Mouse (Mus musculus): ENCODE data around the gene Pla2g3.

The Pla2g3 gene

DNA sequence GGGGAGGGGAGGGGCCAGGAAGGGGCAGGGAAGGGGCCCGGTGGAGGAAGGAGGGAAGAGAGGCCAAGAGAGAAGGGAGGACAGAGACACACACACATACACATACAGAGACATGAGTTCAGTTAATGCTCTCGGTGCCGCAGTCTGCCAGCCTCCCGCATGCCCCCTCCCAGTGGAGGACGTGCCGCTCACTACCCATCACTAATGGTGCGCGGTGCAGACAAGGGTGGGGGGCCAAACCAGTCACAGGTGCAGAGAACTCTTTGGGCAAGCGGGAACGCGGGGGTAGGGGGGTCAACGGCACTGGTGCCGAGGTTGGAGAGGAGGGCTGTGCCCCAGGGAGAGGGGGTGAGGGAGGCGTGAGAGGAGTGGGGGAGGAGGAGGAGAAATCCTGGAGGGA is 32.8 kb downstream of the Pla2g3 start:
- no peak for DNase-seq (ENCODE audit: low spot score)

GRCm38 (mm10) chr11:3521339-3522224 is 33.5 kb downstream of the Pla2g3 start:
- no peak for DNase-seq (ENCODE audit: low spot score)

DNA sequence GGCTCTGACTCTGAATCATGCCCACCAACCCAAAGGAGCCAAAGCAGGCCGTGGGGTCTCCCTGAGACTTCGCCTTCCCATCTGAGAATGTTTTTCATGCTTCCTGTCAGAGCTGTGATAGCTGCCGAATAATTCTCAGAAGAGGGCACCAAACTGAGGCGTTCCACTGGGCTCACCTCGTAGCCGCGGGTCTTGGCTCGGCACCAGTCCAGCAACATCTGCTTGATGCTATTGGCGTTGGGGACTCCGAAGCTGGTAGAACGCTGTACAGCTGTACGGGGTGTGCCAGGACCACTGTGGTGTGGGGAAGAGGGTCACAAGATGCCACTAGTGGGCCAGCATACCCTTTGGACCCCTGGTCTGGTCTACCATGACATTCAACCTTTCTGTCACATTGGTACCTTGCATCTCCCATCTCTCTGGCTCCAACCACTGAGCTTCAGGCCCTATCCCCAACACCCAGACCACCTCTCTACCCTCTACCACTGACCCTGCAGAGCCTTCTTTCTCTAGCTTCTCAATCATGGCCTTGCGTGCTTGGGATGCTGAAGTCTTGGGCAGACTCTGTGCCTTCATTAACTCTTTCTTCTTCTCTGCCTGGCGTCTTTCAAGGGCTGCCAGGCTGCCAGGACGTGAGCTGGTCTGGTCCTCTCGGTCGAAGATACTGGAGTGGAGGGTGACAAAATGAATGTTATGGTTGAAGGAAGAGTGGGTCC is 34.4 kb downstream of the Pla2g3 start:
- DNase-seq (ENCODE audit: low spot score) = no peak

GRCm38 (mm10) chr11:3523840-3524582 is 35.9 kb downstream of the Pla2g3 start:
- no peak for DNase-seq (ENCODE audit: low spot score)

DNA sequence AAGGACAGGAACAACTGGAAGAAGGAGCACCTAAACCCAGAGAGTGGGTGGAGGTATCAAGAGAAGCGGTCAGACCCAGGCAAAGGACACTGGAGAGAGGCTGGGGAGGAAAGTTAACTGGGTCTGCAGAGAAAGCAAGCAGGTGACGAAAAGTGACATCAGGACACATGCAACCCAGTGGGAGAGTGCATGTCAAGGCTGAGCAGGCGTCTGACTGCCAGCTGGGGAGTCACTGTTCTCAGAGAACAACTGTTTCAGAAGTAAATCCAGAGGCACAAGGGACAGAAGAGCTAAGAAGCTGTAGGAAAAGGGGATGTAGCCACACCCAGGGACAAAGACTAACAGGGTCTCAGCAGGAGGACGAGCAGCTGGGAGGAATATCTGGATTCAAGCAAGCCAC is 37.5 kb downstream of the Pla2g3 start:
- DNase-seq (ENCODE audit: low spot score) = no peak

DNA sequence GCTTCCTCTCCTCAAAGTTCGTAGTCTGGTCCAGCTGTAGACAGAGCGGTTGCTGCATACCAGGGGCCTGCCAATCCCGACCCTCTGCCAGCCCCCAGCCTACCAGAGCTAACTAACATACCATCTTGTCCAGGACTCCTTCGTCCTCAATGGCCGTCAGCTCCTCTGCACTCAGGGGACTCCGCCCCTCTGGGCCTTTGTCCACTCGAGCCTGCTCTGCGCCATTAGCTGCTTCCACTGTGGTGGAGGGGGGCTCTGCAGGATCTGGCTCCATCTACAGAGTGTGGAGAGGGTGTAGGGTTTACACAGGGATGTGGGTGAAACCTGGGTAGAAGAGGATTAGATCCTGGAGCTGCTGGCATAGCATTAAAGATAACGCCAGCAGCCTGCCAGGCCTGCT is 38.1 kb downstream of the Pla2g3 start:
- DNase-seq (ENCODE audit: low spot score) = no peak

- DNase-seq (ENCODE audit: low spot score) = no peak
These were observed 39.1 kb downstream of the Pla2g3 start for GRCm38 (mm10) chr11:3526979-3527738.

- no peak for DNase-seq (ENCODE audit: low spot score)
These were observed 39.7 kb downstream of the Pla2g3 start for GRCm38 (mm10) chr11:3527766-3528165.

DNA sequence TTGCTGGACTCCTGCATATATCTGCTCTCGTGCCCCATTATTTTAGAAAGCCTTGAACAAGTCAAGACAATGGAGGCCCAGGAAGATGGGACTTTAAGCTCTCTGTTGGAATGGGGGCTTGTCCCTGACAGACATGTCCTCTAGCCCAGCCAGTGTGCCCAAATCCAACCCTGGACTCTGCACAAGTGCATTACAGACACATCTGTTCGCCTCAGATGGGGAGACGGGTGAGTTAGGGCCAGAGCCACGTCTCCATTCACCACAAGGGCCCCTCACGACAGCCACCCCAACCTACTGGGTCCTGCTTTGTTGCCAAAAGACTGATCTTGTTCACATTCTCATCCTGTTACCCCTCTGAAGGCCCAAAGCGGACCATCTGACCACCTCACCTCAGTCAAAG is 40.1 kb downstream of the Pla2g3 start:
- DNase-seq (ENCODE audit: low spot score) = no peak

GRCm38 (mm10) chr11:3529476-3530252 is 41.6 kb downstream of the Pla2g3 start:
- no peak for DNase-seq (ENCODE audit: low spot score)

DNA sequence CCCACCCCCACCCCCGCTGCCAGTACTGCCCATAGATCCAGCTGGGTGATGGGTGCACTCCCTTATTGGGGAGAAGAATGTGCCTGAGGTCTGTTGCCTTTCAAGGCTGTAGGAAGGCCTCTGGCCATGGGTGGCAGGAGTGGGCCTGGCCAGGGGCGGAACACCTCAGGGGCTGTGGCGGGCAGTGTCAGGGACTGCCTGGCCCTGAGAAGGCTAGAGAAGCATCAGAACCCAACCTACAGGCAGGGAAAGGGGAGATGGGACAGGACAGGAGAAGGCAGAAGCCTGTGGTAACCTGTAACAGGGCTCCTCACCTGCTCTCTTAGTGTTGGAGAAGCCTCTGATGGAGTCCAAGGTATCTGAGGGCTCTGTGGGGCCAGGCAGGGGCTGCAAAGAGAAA is 42.6 kb downstream of the Pla2g3 start:
- DNase-seq (ENCODE audit: low spot score) = no peak

DNA sequence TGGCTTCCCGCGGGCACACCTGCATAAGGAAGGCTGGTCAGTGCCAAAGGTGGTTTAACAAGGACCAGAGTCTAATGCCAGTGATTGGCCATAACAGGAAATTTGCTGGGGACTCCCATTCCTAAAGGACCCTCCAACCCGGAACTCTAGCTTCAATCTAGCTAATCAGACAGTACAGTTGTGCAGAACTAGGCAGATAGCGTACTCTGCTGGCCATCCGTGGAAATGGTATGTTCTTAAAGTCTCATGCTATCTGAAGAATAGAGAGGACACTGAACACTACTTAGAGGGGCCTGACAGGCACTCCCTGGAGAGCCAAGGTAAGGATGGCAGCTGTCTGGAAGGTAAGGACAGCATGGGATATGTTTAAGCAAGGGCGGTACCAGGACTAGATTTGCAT is 43.5 kb downstream of the Pla2g3 start:
- DNase-seq (ENCODE audit: low spot score) = no peak

DNA sequence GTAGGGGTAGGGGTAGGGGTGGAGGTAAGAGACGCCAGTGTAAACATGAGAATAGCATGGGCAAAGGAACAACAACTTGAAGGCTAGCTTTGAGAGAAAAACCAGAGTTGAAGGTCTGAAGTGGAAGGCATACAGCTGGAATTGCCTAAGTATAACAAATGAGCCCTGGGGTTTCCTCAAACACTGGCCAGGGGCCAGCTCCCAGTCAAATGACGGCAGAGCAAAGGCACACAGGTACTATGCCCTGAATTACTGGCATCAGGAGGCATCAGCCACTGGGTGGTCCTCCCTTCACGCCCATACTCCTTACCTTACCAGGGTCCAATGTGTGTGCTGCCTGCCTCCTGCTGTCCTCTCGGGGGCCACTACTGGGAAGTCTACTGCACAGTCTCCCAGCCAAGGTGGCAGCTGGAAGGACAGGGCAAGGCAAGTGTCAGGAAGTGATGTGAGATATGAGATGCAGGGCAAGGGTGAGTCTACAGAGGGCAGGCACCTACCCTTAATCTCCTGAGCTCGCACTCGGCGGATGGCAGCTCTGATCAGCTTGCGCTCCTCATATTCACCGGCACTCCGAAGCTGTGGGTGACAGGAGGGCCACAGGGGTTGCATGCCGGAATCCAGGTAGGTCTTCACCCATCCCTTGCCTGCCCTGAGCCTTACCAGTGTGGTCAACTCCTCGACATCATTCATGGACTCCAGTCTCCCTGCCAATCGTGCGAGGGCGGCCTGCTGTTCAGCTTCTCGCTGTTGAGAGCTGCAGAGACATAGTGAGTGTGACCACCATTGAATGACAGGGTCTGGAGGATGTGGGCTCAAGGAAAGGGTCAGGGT is 44.2 kb downstream of the Pla2g3 start:
- DNase-seq (ENCODE audit: low spot score) = no peak

DNA sequence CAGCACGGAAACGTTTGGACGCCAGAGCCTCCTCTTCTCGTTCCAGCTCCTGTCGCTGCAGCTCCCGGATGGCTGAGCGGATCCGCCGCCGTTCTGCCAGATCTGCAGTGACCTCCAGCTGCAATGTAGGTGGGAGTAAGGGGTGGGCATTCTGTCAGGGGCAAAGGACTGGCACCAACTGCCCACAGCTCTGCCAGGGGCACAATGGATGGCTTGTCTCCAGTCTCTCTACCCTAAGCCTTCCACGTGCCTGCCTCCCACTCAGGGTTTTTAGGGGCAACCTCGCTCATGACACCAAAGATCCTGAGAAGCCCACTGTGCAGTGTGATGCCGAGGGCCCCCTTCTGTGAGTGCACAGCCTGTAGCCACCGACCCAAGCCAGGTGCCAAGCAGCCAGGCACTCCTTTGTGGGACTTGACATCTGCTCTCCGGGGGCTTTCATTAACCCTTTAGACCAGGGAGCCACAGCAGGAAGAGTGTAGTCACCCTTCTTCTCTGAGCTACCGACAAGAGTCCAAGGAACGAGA is 45.4 kb downstream of the Pla2g3 start:
- no peak for DNase-seq (ENCODE audit: low spot score)

DNA sequence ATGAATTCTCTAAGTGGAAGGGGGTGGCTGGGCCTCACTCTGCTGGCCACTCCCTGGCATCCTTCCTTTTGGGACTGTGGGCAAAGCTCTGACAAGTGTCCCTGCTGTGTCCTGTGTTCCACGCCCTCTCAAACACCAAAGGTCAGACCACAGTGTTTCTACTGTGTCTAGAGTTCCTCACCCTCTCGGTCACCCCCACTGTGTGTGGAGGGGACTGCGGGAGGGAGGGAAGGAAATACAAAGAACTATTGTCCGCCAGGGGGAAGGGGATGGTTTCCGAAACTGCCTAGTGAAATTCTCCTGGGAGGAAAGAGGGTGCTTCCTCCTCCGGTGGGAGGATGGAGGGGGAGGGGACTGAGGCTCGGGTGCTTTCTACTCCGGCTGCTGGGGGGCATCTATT is 46.9 kb downstream of the Pla2g3 start:
- DNase-seq (ENCODE audit: low spot score) = no peak

DNA sequence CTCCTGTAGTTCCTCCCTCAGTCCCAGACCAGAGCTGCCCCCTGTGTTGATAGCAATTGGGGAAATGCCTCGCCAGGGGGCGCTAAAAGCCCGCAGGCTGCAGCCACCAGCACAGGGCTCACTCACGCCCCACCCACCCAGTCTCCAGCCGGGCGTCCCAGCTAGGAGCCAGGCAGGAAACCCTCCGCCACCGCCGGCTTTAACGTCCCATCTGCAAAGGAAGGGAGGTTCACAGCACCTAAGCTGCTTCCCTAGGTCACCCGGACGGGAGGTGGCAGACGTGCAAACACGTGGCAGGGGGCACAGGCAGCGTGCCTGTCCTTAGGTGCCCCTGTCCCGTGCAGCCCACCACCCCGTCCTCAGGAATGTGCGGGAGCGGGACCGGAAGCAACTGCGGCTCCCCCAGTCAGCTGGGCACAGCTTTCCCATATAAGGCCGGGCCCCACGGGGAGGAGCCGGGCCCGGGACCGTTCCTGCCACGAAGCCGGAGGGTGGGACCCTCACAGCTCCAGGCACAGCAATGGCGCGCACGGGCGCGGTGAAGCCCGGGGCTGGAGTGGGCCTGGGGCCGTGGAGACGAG is 47.4 kb downstream of the Pla2g3 start:
- peak; percentile 92 for DNase-seq (ENCODE audit: low spot score)

GRCm38 (mm10) chr11:3536082-3536481 is 48.0 kb downstream of the Pla2g3 start:
- no peak for DNase-seq (ENCODE audit: low spot score)

DNA sequence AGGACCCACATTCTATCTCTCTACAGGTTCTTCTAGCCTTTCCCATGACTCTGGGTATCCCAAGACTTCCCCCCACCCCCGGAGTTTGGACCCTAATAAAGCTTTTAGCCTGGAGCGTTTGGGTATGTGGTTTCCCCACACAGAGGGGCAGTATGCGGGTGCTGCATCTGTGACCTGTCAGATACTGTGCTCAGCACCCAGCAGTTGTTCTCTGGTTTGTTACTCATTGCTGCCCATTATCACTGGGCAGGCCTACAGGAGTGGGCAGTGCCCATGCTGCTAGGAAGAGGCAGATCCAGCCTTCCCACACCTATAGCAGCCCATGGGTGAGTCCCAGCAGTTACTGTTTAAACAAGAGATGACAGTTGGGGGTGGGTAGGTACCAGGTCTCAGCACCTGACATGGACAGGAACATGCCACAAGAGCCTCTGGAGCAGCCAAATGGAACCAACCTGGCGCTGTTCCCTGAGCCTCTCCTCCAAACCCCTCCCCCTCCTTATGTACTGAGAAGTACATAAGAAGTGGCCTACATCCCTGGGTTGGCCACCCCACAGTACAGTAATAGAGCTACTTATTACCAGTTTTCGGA is 48.8 kb downstream of the Pla2g3 start:
- DNase-seq (ENCODE audit: low spot score) = no peak

DNA sequence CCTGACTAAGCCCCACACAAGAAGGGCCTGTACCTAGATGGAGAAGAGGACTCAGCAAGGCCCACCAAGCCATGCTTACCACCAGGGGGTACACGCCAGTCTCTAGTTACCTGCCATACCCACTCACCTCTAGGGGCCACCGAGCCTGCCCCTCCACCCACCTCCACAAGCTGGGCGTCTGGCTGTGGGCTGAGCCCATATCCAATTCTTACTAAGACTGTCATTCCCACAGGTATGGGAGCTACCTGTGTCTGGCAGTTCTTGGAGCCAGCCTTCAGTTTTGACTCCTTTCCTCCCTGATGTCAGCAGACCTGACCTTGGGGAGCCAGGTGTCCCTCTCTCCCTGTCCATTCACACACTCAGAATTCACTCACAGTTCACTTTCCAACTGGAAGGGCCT is 49.6 kb downstream of the Pla2g3 start:
- no peak for DNase-seq (ENCODE audit: low spot score)

Data from testis, postnatal 14 days (tissue).